Mouse (Mus musculus) embryonic facial prominence, embryonic 13.5 days (tissue): ENCODE data around the gene Pak6. TPM values are rescaled to one million over a fixed set of nuclear protein-coding genes. Genes with fewer than 3 reads are reported as not detected.

Source experiments
- ATAC-seq: fragments of 200-750 bp; cut with Nextera tagmentation; 2 replicates; pipeline ENCODE4 v1.8.0; 2017; ENCODE audit warnings: low read depth; ENCODE audit not compliant: insufficient number of reproducible peaks, insufficient read depth, low FRiP score, low TSS enrichment
- H3K27ac ChIP-seq: fragments of 300-500 bp; sonication (generic); 2 replicates; pipeline ENCODE4 v1.5.1; 2015; ENCODE audit warnings: moderate library complexity, mild to moderate bottlenecking, inconsistent platforms
- H3K27me3 ChIP-seq: fragments of 300-500 bp; sonication (generic); 2 replicates; pipeline ENCODE4 v1.6.1; 2015; ENCODE audit warnings: mild to moderate bottlenecking, inconsistent platforms
- H3K36me3 ChIP-seq: fragments of 300-500 bp; sonication (generic); 2 replicates; pipeline ENCODE4 v1.6.1; 2015; ENCODE audit warnings: mild to moderate bottlenecking, inconsistent platforms
- H3K4me1 ChIP-seq: fragments of 300-500 bp; sonication (generic); 2 replicates; pipeline ENCODE4 v1.6.1; 2015; ENCODE audit warnings: inconsistent platforms
- H3K4me2 ChIP-seq: fragments of 300-500 bp; sonication (generic); 2 replicates; pipeline ENCODE4 v1.6.1; 2015; ENCODE audit warnings: moderate library complexity, mild to moderate bottlenecking, inconsistent platforms
- H3K4me3 ChIP-seq: fragments of 300-500 bp; sonication (generic); 2 replicates; pipeline ENCODE4 v1.5.1; 2015; ENCODE audit warnings: mild to moderate bottlenecking, inconsistent platforms
- H3K9ac ChIP-seq: fragments of 300-500 bp; sonication (generic); 2 replicates; pipeline ENCODE4 v1.6.1; 2015; ENCODE audit warnings: mild to moderate bottlenecking, inconsistent platforms
- H3K9me3 ChIP-seq: fragments of 300-500 bp; sonication (generic); 2 replicates; pipeline ENCODE4 v1.6.1; 2016; ENCODE audit warnings: inconsistent platforms
- WGBS: fragments of 180-500 bp; shearing (Covaris S2); methylation state at CpG from one replicate; pipeline ENCODE4 v1.1.7; 2015; ENCODE audit warnings: mixed read lengths; 5-methylcytosine and 5-hydroxymethylcytosine counted together
- polyA plus RNA-seq: library from polyadenylated mRNA; unstranded; fragments of >200 nt; fragmentation: Nextera tagmentation; extraction: Ambion mirVana; gene quantifications from 2 replicates; pipeline ENCODE4 v1.2.1, GENCODE M21; 2015

The Pak6 gene
- polyA plus RNA-seq, 1 experiment from 2014 or later: 2.2 TPM

DNA sequence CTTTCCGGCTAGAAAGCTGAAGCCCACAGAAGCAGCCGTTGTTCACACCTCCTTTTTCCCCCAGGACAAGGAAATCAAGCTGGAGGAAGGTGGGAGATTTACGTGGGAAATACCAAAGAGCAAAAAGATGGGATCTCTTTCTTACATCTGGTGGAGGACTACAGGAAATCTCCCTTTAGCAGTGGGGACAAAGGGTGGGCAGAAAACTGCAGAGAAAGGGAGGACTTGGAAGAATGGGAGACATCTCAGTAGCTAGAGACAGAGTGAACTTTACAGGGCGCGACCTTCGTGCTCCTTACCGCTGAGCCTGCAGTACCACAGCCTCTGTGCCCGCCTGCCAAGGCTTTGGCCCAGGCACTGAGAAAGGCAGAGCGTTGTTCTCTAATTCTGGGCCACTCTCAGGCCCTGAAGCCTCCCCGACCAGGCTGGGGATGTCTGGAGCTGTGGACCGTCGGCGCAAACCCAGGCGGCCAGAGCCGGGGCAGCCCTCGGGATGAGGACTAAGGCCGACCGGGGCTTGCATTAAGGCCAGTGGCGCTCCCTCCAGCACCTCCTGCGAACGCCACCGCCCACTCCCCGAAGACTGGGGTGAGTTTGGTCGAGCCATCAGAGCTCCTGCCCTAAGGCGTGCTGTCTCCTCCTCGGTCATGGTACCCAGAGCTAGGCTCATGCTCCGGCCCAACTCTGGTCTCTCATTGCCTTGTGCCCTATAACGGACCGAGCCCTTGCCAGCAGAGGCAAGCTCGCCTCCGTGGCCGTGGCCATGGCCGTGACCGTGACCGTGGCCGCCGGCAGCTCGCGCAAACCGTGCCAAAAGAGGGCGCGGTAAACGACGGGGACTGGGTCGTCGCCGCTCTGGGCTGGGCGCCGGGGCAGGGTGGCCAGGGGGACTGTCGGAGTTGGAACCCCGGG lies 39.1 kb downstream of the Pak6 start:
- H3K9me3 ChIP-seq: no peaks in the 10 kb centered on the region
- H3K9ac ChIP-seq: peak overlapping the region; percentile 44; the same call in 1 of the 2 replicates
- no peaks in the 10 kb centered on the region for H3K36me3 ChIP-seq
- peaks cover 50% of the 10 kb centered on the region for H3K4me1 ChIP-seq
- WGBS: 4% methylated on average over 51 of the region's 51 CpGs
- H3K27me3 ChIP-seq: peaks cover 89% of the 10 kb centered on the region
- H3K27ac ChIP-seq: no peak overlapping the region
- ATAC-seq: no peak
- H3K4me3 ChIP-seq: peak overlapping the region; percentile 43
- H3K4me2 ChIP-seq: peak overlapping the region; percentile 77

DNA sequence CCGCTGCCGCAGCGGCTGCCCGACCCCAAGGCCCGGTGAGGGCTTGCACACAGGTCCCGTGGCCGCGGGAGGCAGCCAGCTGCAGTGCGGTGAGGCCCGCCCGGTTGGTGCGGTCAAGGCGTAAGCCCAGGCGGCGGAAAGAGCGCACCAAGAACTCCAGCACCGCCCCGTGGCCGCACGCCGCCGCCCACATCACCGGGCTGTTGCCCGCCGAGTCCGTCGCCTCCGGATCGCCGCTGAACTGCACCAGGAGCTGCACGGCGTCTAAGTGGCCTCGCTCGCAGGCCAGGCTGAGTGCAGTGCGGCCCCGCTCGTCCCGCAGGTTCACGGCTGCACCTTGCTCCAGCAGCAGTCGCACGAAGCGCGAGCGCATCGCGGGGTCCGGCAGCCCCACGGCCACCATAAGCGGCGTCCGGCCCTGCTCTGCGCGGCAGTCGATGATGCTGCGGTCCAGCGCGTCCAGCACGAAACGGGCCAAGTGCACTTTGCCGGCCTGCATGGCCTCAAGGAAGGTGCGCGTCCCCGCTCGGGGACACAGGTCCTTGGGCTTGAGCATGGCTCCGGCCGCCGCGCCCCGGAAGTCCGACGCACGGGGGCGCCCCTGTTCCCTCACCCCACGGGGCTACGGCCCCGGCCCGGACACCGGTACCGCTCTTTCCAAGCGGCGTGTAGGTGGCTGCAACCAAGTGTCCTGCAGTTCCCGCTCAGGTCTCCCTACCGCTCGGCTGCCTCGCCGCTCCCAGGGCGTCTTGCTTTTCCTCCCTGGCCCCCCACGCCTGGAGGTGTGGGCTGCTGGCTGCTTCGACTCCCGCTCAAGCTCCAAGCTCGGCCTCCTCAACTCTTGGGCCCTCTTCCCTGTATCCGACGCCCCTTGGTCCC lies 40.0 kb downstream of the Pak6 start:
- under 1% methylated on average over 93 of the region's 93 CpGs for WGBS
- Histone ChIP-seq H3K4me3 (peak overlapping the region; percentile 43), H3K9ac (peak overlapping the region; percentile 44)

DNA sequence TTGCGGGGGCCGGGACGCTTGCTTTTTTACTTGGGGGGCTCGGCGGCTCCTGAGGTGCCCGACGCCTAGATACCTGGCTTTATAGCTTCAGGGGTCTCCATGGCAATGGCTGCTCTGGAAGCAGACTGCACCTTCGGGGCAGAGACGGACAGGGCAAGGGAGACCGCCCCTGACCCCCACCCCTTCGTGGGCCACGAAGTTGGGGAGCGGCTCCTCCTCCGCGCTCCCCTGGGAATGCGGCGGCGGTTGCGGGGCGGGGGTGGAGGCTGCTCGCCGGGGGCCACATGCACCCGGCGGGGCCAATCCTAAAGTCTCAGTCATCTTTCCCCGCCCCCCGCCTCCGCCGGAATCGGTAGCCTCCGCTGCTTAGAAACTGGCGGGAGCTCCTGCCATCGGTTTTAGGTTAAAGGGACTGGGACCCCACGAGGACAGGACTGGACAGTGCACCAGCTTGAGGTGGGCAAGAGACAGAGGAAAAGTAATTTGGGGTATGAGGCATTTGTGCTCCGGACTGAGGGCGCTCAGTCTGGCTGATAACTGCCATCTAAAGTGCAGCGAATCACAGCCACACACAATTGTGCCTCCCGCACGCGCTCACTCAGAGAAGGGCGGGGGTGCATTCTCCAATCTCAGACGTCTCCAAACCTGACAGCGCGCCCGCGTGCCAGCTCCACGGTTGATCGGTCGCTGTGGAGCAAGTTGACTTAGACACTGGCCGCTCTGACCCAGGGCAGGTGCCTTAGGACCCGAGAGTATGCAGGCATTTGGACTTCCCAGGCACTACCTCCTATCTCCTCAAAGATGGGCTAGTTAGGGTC lies 41.0 kb downstream of the Pak6 start, which contains the start of gene Ankrd63:
Gene Ankrd63 (minus strand): TSS at position 51 of the 818 bp plus-strand sequence.
- Histone ChIP-seq H3K36me3 (no peaks in the 10 kb centered on the region), H3K9ac (peak within 1 kb of the TSS; percentile 44), H3K27me3 (peaks cover 100% of the 10 kb centered on the region), H3K9me3 (no peaks in the 10 kb centered on the region), H3K4me1 (peaks cover 37% of the 10 kb centered on the region), H3K4me3 (peak within 1 kb of the TSS; percentile 43), H3K4me2 (peak within 1 kb of the TSS; percentile 77), H3K27ac (no peak within 1 kb of the TSS)
- ATAC-seq: no peak
- WGBS: 1% methylated on average over 50 of the region's 50 CpGs

More for the DNA sequence above, 40.0 kb downstream of the Pak6 start:
- Histone ChIP-seq H3K9me3 (no peaks in the 10 kb centered on the region), H3K4me1 (peaks cover 43% of the 10 kb centered on the region), H3K27me3 (peaks cover 94% of the 10 kb centered on the region), H3K4me2 (peak overlapping the region; percentile 77), H3K27ac (no peak overlapping the region), H3K36me3 (no peaks in the 10 kb centered on the region)
- ATAC-seq: no peak

DNA sequence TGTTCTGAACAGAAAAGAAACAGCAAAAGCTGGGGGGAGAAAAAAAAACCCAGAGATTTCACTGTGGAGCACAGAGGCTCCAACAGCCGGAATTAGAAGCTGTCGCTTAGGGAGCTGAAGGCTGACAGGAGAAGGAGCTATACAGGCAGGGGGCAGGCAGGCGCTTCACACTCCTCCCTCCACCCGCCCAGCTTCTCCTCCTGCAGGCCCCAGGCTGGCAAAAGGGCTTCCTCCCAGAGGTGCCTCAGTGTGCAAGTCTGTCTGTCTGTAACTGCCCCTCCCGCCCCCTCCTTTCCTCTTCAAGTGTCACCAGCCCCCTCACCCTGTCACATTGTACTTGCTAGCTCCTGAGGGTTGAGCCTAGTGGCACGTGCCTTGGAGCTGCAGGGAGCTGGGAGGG lies 43.3 kb downstream of the Pak6 start:
- Histone ChIP-seq H3K36me3 (no peaks in the 10 kb centered on the region), H3K9me3 (no peaks in the 10 kb centered on the region), H3K27ac (no peak overlapping the region), H3K9ac (no peak overlapping the region), H3K27me3 (peaks cover 100% of the 10 kb centered on the region), H3K4me1 (peaks cover 39% of the 10 kb centered on the region), H3K4me2 (no peak overlapping the region), H3K4me3 (no peak overlapping the region)
- ATAC-seq: no peak
- 7% methylated on average over 6 of the region's 6 CpGs for WGBS

DNA sequence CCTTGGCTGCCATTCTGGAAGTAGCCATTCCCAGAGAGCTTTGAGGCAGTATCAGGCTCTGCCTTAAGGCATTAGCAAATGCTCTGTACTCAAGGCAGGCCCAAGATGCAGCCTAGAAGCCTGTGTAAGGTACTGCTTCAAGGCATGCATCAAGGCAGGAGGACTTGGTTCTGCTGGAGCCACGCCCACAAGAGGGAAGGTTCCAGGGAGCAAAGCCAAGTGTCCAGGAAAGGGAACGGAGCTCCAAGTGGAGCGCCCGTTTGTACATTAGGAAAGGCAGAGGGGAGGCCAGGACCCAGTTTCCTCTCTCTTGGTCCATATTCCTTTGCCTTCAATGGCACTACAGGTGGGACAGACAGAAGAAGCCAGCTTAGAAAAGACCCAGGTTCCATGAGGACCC lies 45.4 kb downstream of the Pak6 start:
- Histone ChIP-seq H3K4me3 (no peak overlapping the region), H3K4me2 (no peak overlapping the region), H3K27me3 (peaks cover 100% of the 10 kb centered on the region), H3K36me3 (no peaks in the 10 kb centered on the region), H3K27ac (no peak overlapping the region), H3K4me1 (peaks cover 32% of the 10 kb centered on the region), H3K9me3 (no peaks in the 10 kb centered on the region), H3K9ac (no peak overlapping the region)
- no peak for ATAC-seq
- WGBS: 71% methylated on average over 4 of the region's 4 CpGs

DNA sequence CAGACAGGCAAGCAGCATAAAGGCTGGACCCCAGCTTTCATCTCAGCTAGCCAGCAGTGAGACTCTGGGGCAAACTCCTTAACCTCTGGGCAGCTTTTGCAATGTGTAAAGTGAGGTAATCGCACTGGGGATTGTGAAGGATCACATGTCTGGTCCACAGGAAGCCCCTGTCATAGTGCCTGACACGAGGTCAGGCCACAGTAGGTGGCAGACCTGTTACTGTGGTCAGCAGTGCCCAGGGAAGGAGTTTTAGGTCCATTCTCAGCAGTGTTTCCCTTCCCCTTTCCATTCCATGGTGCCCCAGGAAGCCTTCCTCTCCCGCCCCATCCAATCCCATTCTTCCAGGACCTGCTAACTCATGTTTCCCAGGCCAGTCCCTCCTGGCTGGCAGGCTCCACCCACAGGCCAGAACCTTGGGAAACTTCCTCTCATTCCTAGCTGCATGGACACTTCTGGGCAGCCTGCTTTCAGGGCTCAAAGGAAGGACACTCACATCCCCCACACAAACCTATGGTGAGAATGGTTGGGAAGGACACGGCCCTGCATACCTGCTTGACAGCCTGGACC lies 46.6 kb downstream of the Pak6 start:
- Histone ChIP-seq H3K4me3 (no peak overlapping the region), H3K9ac (no peak overlapping the region), H3K4me1 (peaks cover 21% of the 10 kb centered on the region), H3K27me3 (peaks cover 93% of the 10 kb centered on the region), H3K9me3 (no peaks in the 10 kb centered on the region), H3K36me3 (no peaks in the 10 kb centered on the region), H3K27ac (no peak overlapping the region), H3K4me2 (no peak overlapping the region)
- no peak for ATAC-seq
- 43% methylated on average over 4 of the region's 4 CpGs for WGBS

DNA sequence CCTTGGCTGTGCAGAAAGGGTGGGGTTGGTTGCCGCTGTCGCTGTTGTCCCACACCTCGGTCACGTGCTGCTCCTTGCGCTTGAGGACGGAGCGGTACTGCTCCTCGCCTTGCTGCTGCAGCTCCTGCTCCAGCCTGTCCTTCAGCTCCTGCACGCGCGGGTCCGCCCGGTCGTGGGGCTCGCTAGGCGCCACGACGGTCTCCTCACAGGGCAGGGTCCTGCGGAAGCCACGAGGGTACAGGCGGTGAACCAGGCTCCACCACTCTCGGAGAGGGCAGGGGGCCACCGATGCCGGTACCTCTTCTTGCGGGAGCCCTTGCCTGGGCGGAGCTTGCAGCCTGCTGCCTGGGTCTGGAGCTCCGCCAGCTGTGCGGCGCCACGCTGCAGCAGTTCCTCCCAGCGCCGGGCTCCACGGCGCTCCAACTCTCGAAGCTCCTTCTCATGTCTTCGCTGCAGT lies 48.0 kb downstream of the Pak6 start:
- no peak overlapping the region for H3K27ac ChIP-seq
- ATAC-seq: no peak
- peaks cover 84% of the 10 kb centered on the region for H3K27me3 ChIP-seq
- H3K9ac ChIP-seq: peak overlapping the region; percentile 65
- H3K9me3 ChIP-seq: no peaks in the 10 kb centered on the region
- peaks cover 29% of the 10 kb centered on the region for H3K4me1 ChIP-seq
- no peaks in the 10 kb centered on the region for H3K36me3 ChIP-seq
- peak overlapping the region; percentile 41 for H3K4me3 ChIP-seq
- H3K4me2 ChIP-seq: peak overlapping the region; percentile 77
- WGBS: under 1% methylated on average over 36 of the region's 36 CpGs

DNA sequence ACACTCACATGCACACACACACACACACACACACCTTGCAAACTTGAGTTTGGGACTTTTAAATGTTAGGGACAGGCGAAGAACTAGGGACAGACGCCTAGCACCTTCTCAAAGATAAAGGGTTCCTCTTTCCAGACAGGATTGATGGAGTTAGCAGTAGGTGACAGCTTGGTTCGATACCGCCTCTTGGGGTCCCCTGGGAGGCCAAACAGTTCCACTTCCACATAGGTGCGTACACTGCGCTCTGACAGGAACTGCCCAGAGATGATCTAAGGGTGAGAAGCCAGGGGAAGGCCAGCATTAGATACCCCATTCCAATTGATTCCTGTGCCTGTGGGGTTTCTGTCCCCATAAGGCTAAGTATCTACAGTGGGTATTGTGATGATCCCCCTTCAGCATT lies 50.5 kb downstream of the Pak6 start:
- no peak for ATAC-seq
- Histone ChIP-seq H3K9me3 (no peaks in the 10 kb centered on the region), H3K27ac (no peak overlapping the region), H3K4me1 (peaks cover 23% of the 10 kb centered on the region), H3K27me3 (peaks cover 64% of the 10 kb centered on the region), H3K36me3 (no peaks in the 10 kb centered on the region), H3K9ac (no peak overlapping the region), H3K4me3 (no peak overlapping the region), H3K4me2 (no peak overlapping the region)
- WGBS: 94% methylated on average over 6 of the region's 6 CpGs

DNA sequence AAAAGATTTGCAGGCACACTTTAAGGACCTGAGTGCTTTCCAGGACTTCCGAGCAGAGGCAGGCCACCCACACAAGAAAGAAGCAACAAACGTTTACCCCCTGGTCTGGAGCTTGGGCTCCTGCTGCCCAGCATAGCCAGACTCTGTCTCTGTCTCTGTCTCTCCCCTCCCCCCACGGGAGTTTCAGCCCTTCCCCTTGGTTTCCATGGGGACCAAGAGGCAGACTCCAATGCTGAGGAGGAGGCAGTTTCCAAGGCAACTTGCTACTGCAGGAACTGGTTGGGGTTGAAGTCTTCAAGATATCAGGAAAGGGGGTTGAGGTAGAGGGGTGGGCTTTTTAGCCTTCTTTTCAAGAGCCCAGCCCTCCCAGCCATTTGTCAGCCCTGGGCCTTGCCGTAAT lies 51.1 kb downstream of the Pak6 start:
- no peak for ATAC-seq
- Histone ChIP-seq H3K4me2 (no peak overlapping the region), H3K27me3 (peaks cover 63% of the 10 kb centered on the region), H3K9me3 (no peaks in the 10 kb centered on the region), H3K27ac (no peak overlapping the region), H3K9ac (no peak overlapping the region), H3K4me1 (peaks cover 23% of the 10 kb centered on the region), H3K4me3 (no peak overlapping the region), H3K36me3 (no peaks in the 10 kb centered on the region)
- WGBS: 51% methylated on average over 4 of the region's 4 CpGs

DNA sequence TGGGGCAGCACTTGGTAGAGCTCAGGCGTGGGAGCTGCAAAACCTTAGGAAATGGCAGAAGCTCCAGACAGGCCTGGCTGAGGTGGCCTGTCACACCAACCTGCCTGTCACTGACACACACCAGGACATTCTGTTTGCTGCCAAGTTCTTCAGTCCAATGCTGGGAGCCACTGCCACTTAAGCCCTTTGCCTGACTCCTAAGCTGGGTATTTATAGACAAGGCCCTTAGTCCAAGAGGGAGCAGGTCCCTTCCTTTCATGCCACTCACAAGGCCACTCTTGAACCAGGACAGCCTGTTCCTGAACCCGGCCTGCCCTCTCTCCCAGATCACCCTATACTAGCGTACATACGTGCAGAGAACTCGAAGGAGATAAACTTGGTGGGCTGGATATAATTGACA lies 53.6 kb downstream of the Pak6 start:
- Histone ChIP-seq H3K9me3 (no peaks in the 10 kb centered on the region), H3K4me2 (no peak overlapping the region), H3K9ac (no peak overlapping the region), H3K36me3 (no peaks in the 10 kb centered on the region), H3K27ac (no peak overlapping the region), H3K4me1 (peaks cover 11% of the 10 kb centered on the region), H3K27me3 (peaks cover 45% of the 10 kb centered on the region), H3K4me3 (no peak overlapping the region)
- ATAC-seq: no peak
- 87% methylated on average over 5 of the region's 5 CpGs for WGBS
